Mouse (Mus musculus) bone marrow, adult 2 months (tissue): Measurements from ENCODE around the gene Itga4. TPM values are rescaled to one million over a fixed set of nuclear protein-coding genes. Genes with fewer than 3 reads are reported as not detected.

Source experiments
- H3K27ac ChIP-seq: fragments of 200-500 bp; 2 replicates; pipeline ENCODE4 v1.5.1; 2012; ENCODE audit warnings: low read depth, mild to moderate bottlenecking, control low read depth, inconsistent platforms, low read length; ENCODE audit not compliant: control insufficient read depth, poor library complexity, insufficient read depth
- H3K4me1 ChIP-seq: fragments of 200-500 bp; 2 replicates; pipeline ENCODE4 v1.6.1; 2011; ENCODE audit warnings: low read length; ENCODE audit not compliant: control insufficient read depth, insufficient read depth
- H3K4me3 ChIP-seq: fragments of 200-500 bp; replicated peaks from 2 replicates; pipeline ENCODE3; 2011; ENCODE audit warnings: mild to moderate bottlenecking, low read depth, low read length, control low read depth; ENCODE audit not compliant: control insufficient read depth
- CTCF ChIP-seq: fragments of 200-500 bp; IDR thresholded peaks from 2 replicates; pipeline ENCODE4 v1.5.1; 2011; ENCODE audit warnings: low read length, control low read depth; ENCODE audit not compliant: control insufficient read depth, insufficient read depth
- POLR2A ChIP-seq: fragments of 200-500 bp; IDR thresholded peaks from 2 replicates; pipeline ENCODE4 v1.6.1; 2011; ENCODE audit warnings: low read depth, mild to moderate bottlenecking, control low read depth, low read length, borderline replicate concordance; ENCODE audit not compliant: control insufficient read depth
- WGBS: fragments of 180-500 bp; shearing (Covaris S2); methylation state at CpG from one replicate; pipeline ENCODE4 v1.1.7; 2018; 5-methylcytosine and 5-hydroxymethylcytosine counted together
- polyA plus RNA-seq: library from polyadenylated mRNA; stranded (reverse); fragments of >200 nt; gene quantifications from 2 replicates; pipeline ENCODE4 v1.2.4, GENCODE M21; 2011; ENCODE audit warnings: low replicate concordance; ENCODE audit not compliant: missing spikeins, insufficient read depth, insufficient read length

Itga4 gene
- polyA plus RNA-seq, 1 experiment, result 20.3 TPM

DNA sequence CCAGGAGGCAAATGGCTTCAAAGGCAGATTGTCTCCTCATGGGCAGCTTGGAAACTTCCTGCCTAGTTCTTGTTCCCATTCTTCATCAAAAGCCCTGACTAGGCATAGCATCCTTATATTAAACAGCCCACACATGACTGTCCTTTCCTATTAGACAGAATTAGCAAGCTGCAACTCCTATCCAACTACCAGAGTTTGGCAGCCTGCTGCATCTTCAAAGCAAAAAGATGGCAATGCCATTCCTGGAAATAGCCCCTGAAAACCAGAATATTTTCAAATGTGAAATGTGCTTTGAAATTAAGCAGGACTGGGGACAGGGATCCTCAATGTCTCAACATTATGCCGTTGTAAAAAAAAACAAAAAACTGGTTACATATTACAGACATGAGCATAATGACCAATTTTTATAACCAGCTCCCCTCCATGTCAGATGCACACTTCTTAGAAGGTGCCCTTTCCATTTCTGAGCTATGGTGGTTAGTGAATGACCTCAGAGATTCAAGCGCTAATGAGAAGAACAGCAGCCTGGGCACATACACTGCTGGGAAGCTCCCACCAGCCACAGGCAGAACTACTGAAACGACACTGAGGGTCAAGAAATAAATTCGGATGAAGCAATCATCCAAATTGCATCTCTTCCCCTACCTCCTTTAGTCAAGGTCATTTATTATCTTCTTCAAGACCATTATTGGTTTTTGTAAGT is 97.0 kb downstream of the Itga4 start:
- 78% methylated on average over 4 of the region's 4 CpGs for WGBS
- H3K27ac ChIP-seq, result no peak overlapping the region

DNA sequence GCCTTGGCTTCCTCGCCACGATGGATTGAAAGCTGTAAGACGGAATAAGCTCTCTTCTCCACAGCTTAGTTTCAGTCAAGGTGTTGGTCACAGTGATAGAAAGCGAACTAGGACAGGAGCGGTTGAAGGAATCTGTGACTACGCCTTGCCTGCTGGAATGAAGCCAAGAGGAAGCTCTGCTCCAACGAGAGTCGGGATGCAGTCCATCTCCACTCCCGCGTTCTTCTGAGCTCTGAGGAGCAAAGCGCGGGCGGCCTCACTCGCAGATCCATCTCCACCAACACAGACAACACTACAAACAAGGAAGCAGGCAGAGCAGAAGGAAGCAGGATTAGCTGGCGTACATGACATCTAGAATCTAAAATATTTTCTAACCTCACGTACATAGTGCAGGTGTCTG is 99.5 kb downstream of the Itga4 start:
- WGBS, result 87% methylated on average over 16 of the region's 16 CpGs
- Histone ChIP-seq H3K4me1 (no peaks in the 10 kb centered on the region), H3K27ac (no peak overlapping the region), H3K4me3 (no peak overlapping the region)
- TF ChIP-seq POLR2A, result no peak

More for the DNA sequence above, 97.0 kb downstream of the Itga4 start:
- Histone ChIP-seq H3K4me3 (no peak overlapping the region), H3K4me1 (no peaks in the 10 kb centered on the region)
- no peak for TF ChIP-seq CTCF
- TF ChIP-seq POLR2A, result no peak

DNA sequence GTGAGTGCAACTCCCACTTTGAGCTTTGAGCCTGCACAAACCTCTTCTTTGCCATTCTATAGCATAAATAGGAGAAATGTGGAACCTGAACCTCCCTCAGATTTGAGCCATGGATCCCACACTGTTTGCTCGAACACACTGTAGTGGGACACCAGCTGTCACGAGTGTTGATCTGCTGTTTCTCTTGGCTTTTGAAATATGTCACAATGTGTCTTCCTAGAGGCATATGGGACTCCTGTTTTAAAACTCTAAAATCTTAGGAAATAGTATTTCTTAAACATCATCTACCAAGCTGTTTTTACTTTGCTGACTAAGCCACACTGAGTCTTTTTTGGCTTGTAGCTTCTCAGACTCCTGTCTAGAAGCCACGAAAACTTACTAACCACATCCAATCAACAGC is 102.6 kb downstream of the Itga4 start:
- WGBS, result 74% methylated on average over 3 of the region's 3 CpGs
- Histone ChIP-seq H3K4me1 (no peaks in the 10 kb centered on the region), H3K4me3 (no peak overlapping the region), H3K27ac (no peak overlapping the region)
- TF ChIP-seq CTCF (no peak), POLR2A (no peak)

DNA sequence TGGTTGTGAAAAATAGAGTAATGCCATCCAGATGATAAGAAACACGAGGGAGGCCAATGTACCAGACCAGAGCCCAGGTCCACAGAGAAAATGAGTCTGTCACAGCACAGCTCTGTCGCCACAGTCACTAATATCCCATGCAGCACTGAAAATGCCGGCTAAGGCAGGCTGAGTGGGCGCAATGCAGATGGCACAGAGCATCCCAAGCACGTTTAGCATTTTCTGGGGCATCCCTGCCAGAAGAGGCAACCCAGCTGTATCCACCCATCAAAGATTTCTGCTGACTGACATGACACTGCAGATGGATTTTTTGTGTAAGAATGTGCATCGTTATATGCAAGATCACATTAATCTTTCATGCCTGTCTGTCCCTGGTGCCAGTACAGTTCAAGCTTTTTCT is 106.8 kb downstream of the Itga4 start:
- no peak overlapping the region for H3K27ac ChIP-seq
- no peaks in the 10 kb centered on the region for H3K4me1 ChIP-seq
- TF ChIP-seq CTCF (no peak), POLR2A (no peak)
- WGBS, result 73% methylated on average over 6 of the region's 6 CpGs
- no peak overlapping the region for H3K4me3 ChIP-seq

DNA sequence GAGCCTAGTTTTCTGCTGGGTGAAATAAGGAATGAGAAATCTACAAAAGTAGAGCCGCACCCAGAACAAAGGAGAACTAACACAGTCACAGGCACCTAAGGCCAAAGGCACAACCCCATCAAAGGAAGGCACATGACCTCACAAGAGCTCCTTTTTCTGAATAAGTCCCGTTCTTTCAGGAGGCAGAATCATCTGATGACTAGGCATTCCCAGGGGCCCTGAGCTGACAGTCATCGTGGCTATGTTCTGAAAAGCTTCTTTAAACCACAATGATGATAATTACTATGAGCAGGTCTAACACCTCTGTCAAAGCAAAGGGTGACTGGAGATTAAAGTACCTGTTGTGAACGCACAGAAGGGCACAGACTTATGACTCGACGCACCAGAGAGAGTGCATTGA is 108.7 kb downstream of the Itga4 start:
- WGBS, result 71% methylated on average over 6 of the region's 6 CpGs
- TF ChIP-seq POLR2A (no peak), CTCF (no peak)
- Histone ChIP-seq H3K4me3 (no peak overlapping the region), H3K27ac (no peak overlapping the region), H3K4me1 (no peaks in the 10 kb centered on the region)

DNA sequence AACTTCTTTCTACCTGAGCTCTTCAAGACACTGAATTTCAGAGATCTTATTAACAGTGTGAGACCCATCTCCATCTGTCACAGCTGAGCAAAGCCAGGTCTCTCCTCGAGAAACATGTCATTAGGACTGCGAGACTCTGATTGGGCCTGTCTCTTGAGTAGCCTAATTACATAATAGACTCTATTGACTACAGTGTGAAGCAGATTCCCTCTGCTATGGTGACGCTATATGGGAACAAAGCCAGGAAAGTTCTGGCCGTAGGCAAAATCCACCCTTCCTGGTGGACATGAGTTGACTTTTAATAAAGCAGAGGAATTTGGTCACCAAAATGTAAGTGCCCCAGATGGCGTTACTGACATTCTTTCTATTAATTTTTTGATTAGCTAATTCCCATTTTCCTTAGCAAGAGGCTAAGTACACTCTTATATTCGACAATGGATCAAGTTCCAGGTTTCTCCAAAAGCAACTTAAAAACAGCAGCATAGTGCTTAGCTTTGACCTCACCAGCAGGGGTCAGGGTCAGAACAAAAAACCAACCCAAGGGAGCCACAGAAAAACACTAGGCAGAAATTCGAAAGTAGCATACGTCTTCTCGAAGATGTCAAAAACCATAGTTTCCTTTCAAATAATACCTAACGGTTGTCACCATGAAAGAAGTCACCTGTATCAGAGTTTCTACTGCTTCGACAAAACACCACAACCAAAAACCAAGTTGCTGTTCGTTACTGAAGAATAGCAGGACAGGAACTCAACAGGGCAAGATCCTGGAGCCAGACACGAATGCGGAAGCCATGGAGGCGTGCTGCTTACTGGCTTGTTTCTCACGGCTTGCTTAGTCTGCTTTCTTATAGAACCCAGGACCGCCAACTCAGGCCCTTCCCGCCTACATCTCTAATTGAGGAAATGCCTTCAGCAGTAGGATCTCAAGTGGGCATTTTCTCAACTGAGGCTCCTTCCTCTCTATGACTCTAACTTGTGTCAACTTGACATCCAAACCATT is 112.5 kb downstream of the Itga4 start:
- H3K27ac ChIP-seq, result no peak overlapping the region
- TF ChIP-seq CTCF (no peak), POLR2A (no peak)
- H3K4me1 ChIP-seq, result no peaks in the 10 kb centered on the region; the same call in 1 of the 2 replicates
- WGBS, result 72% methylated on average over 18 of the region's 18 CpGs
- H3K4me3 ChIP-seq, result no peak overlapping the region

DNA sequence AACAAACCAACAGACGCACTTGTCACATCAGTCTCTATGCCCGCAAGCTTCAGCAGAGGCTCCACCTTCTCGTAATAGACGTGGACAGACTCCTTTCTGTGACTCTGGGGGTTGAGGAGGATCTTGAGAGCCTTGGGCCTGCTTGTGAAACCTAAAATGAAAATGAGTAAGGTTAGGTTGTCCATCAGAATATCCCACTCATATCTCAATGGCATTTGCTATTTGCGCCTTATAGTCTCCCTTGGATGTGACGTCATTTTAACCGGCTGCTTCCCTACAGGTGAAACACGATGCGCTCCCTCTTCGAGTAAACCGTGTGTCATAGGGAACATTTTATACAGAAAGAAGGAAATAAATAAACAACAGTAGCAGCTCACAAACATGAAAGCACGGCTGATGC is 113.4 kb downstream of the Itga4 start:
- TF ChIP-seq POLR2A (no peak), CTCF (no peak)
- WGBS, result 92% methylated on average over 12 of the region's 12 CpGs
- H3K4me3 ChIP-seq, result no peak overlapping the region
- no peaks in the 10 kb centered on the region; the same call in 1 of the 2 replicates for H3K4me1 ChIP-seq
- no peak overlapping the region for H3K27ac ChIP-seq

DNA sequence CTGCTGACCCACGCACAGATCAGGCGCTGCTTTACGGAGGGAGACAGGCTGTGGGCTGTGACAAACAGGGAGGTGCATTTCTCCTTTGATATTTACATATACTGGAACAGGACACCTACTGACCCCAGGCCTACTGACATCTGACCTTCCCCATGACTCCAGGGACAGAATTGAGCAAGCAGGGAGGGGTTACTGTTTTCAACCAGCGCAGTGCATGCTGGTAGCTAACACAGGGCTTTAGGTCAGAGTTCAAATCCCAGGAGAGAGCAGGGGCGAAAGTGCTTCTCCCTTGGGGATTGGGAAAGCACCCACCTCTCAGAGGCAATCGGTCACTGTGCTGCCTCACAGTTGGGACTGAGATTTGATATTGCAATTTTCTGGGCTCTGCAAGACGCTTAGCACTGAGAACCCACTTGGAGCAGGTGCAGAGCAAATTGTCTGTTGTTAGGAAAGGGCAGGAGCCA is 113.9 kb downstream of the Itga4 start:
- no peaks in the 10 kb centered on the region; the same call in 1 of the 2 replicates for H3K4me1 ChIP-seq
- H3K27ac ChIP-seq, result no peak overlapping the region
- 84% methylated on average over 7 of the region's 7 CpGs for WGBS
- TF ChIP-seq POLR2A (no peak), CTCF (no peak)
- H3K4me3 ChIP-seq, result no peak overlapping the region
